Mouse (Mus musculus) megakaryocyte-erythroid progenitor cell, adult 5-6 weeks (primary cell): ENCODE results near the gene Arf4. TPM values are rescaled to one million over a fixed set of nuclear protein-coding genes. Genes with fewer than 3 reads are reported as not detected.

ENCODE experiments used
- total RNA-seq, 2 experiments: library from RNA; stranded (forward) in 1 of 2; stranded (reverse) in 1 of 2; fragments of 200-1000, 215-1000 nt in 1 of 2; fragments of >200 nt in 1 of 2; fragmentation: Nextera tagmentation in 1 of 2; gene quantifications; 2 replicates each; pipeline ENCODE4 v1.2.3; 2014 to 2017

Gene Arf4
- total RNA-seq, 2 experiments from 2014 or later = 69.3 to 122 TPM

Other genes with a start within 250 kb of the Arf4 start
- 62.0 and 81.1 TPM in 2 replicates for gene Slmap, start 103.1 kb upstream of the Arf4 start, total RNA-seq (2014; fragmentation: Nextera tagmentation)
- gene Slmap, start 103.1 kb upstream of the Arf4 start, total RNA-seq (2017) = 86.4 and 97.3 TPM in 2 replicates
- 33.8 and 34.2 TPM in 2 replicates for gene Dennd6a, start 64.2 kb upstream of the Arf4 start, total RNA-seq (2014; fragmentation: Nextera tagmentation)
- gene Dennd6a, start 64.2 kb upstream of the Arf4 start, total RNA-seq (2017) = 34.6 and 45.4 TPM in 2 replicates
- gene Pde12, start 31.8 kb downstream of the Arf4 start, total RNA-seq (2014; fragmentation: Nextera tagmentation) = 12.0 and 12.4 TPM in 2 replicates
- gene Pde12, start 31.8 kb downstream of the Arf4 start, total RNA-seq (2017) = 18.6 and 20.5 TPM in 2 replicates
- gene Dnah12, start 55.2 kb downstream of the Arf4 start, total RNA-seq (2014; fragmentation: Nextera tagmentation) = 2.7 and 3.5 TPM in 2 replicates
- gene Dnah12, start 55.2 kb downstream of the Arf4 start, total RNA-seq (2017) = 3.8 and 5.7 TPM in 2 replicates